Mouse (Mus musculus) layer of hippocampus, postnatal 25 days (tissue): ENCODE measurements at regions not wholly inside any gene's neighbourhood (a gene's known extent, or its start where the extent isn't known, plus 50 kb on each side); places are given as distances from the start of the nearest gene placed in this dataset.
"Not testable (repeated sequence)": the region's sequence is repeated elsewhere in the genome, so short reads cannot be mapped to it uniquely, and the experiment has no call there.

Experiments used
- DNase-seq, 2 experiments: peaks; one replicate each; pipeline ENCODE4 v3.0.0; 2022; ENCODE audit warnings: mixed read lengths in 2 of 2, low spot score in 1 of 2; ENCODE audit errors: extremely low spot score in 1 of 2

DNA sequence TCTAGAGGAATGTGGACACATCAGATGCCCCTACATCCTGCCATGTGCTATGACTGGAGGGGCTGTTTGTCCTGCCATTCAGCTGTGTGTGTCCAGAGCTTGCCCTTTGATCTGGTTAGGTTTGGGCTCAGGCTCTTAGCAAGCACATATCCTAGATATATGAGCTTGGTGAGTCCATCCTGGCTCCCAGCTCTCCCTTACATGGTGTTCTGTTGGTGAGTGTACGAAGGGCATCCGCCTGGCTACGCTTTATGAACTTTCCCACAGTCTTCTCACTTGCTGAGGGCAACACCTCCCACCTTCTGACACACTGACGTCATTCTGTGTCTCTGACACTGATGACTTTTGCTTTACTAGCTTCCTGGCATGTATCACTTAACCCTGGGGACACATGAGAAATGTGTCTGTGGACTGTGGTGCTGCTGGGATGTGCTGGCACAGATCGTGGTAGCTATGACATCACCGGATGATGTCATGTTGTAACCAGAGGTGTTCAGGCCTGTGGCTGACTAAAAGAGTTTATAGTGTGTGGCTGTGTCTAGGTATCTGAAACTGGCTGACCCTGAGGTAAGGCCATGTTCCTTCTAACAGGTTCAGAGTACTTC, 149.4 kb downstream of the Kif26a start:
- no peak for DNase-seq

DNA sequence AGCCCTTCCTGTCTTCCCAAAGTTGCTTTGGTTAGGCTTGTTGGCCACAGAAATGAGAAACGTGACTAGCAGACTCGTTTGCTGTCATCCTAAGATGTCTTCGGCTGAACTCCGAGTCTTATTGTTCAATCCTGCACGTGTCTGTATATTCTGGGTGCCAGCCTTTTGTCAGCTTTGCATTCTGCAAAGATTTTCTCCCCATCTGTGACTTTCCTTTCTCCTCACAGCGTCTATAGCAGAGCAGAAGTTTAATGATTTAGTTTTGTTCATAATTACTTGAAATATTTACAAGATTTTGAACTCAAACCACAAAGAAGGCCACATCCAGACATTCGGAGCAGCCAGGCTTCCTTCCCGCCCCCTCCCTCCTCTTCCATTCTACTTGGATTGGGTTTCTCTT, 152.5 kb downstream of the Kif26a start:
- DNase-seq = no peak

DNA sequence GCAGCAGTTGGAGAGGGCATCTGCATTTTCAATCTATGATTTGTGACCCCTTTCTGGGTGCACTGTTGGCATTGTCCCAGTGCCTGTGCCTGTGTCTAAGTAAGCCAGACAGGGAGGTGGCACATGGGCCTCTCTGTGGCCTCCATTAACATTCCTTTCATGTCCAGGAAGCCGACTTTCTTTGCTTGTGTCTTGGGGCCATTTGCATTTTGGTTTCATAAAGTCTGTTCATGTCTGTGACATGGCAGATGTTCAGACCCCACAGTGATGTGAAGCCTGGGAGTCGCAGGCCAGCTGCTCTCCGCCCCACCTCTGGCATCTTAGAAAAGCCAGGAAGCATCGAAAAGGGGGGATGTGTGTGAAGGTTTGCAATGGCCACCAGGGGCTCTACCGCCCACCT, 153.1 kb downstream of the Kif26a start:
- DNase-seq = no peak

DNA sequence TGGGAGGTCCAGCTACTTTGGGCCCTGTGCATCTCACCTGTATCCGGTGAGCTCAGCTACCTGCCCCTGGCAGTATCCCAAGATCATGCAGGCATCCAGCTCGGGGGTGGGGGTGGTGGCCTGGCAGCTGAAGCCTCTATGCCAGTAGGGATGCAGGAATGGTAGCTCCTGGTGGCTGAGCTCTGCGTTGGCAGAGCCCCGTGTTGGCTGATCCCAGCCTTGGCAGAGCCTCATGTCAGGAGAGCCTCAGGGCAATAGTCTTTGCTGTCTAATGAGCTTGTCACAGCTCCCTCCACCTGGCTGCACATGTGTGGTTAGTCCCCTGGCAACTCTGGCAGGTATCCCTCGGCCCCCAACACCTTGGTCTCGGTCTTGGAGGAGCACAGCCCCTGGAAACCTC, 153.6 kb downstream of the Kif26a start:
- DNase-seq = no peak

DNA sequence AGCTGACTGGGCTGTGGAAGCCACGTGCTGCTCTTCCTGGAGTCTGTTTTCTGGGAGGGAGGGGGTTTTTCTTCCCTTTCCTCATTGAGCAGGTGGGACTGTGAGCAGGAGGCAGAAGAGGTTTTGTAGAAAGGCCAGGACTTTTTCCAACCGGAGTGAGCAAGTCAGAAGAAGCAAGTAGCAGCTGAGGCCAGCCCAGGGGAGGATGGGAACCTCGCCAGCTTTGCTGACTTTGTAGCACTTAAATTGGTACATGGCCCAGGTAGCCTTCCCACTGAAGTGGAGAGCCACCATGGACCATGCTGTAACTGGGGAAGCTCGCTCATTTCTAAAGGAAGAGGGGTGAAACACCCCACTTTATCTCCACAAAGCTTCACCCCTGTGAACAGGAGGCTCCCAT, 154.1 kb downstream of the Kif26a start:
- no peak for DNase-seq

DNA sequence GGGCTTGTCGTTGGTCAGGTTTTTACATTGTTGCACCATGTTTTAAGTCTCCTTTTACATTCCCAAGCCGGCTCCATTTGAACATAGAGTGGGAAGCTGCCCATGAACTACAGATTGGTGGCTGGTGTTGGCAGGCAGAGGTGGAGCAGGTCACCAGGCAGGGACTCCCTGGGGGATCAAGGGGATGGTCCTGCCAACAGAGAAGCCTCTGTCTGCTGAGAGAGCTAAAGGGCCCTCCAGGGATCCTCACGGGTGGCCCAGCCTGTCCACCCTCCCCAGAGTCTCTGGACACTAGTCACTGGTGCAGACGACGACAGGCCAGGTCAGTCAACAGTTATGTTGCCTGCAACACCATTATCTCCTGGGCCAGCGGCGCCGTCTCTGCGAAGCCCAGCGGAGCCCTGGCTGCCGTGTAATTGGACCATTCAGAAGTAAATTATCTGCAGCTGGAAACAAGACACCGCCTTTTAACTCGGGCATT, 155.4 kb downstream of the Kif26a start:
- no peak for DNase-seq

DNA sequence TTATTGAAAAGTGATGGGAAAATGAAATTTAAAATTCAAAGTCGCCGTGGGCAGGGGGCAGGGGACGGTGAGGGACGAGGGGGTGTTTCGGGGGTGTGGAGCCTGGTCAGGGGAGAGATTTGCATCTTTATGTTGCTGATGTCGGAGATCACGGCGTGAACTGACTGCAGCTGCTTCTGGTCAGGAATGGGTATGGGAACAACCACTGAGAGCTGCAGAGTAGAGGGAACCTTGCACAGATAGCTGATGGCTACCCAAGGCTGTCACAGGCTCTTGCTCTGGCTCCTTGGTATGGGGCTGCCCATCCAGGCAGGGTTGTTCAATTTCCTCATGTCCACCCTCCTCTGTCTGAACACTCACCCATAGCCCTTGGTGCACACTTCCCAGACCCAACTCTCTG, 155.9 kb downstream of the Kif26a start:
- no peak for DNase-seq

DNA sequence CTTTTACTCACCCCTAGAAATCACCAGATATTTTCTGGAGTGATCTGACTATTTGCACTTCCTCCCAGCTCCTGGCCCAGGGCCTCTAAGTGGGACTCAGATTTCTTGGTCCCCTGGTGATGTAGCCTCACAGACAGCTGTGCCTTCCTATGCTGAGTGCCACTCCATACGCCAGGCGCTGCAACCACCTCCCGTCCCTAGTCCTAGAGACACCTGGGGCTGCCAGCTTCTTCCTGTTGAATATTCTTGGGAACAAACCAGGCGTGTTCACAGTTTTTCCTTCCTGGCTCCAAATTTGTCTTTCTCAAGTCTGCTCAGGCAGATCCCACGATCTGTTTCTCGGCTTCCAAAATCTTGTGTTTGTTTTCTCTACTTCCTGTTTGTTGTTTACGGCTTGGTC, 160.2 kb downstream of the Kif26a start:
- no peak for DNase-seq

DNA sequence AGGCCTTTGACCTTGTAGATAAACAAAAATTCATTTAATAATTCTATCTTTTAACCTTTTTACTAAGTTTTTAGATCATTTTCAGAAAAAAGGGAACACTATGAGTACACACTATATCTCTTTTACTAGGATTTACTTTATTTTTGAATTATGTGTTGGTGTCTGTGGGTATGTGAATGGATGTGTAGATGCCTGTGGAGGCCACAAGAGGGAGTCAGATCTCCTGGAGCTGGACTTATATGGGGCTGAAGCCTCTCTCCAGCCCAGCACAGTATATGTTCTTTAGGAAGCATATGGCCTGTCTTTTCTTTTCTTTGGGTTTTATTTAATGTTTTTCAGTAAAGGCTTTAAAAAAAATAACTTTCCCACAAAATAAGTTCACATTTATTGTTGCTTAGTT, 162.0 kb downstream of the Kif26a start:
- DNase-seq = no peak

DNA sequence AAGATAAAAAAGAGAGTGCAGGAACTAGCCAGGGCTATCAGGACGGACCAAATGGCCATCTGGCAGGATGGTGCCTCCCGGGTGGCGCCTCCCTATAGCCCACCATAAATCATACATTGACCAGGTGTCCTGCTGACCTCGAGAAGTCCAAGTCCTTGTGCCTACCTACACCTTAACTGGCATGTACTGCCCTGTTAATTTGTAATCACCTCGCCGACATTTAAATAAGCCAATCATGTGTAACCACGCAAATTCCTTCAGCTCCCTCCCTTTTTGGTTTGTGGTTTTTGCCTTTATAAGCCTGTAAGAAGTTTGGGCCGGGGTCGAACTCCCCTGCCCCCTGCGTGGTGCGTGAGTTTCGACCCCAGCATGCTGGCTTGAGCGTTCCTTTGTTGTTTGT, 163.1 kb downstream of the Kif26a start:
- DNase-seq = not testable (repeated sequence)

DNA sequence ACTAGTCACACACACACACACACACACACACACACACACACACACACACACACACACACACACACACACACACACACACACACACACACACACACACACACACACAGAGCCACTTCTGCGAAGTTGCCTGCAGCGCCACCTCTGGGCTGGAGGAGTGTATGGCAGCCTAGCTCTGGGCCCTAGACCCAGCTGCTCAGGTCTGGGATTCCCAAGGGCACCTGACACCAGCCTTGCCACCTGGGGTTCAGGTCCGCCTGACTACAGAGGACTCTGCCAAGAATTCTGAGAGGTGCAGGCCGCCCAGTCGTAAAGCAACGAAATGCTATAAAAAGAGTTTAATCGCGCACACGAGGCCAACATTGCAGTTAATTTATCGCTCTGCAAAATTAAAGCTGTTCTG, 163.8 kb downstream of the Kif26a start:
- no peak for DNase-seq

DNA sequence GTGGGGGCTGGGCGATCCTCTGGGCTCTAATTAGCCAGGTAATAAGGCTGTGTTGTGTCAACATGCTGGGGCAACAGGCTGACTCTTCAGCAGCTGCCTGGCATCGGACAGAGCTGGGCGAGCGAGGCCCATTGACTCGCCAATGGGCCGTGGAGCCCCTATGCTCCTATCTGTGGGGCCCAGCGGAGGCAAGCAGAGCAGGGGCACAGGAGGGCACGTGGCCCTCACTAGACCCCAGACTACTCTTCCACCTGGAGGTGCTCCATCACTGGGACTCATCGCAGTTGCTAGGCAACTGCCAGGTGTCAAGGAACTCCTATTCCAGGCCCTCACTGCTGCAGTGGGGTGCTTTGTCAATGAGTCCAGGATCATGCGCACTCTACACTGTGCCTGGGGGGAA, 164.7 kb downstream of the Kif26a start:
- no peak for DNase-seq

DNA sequence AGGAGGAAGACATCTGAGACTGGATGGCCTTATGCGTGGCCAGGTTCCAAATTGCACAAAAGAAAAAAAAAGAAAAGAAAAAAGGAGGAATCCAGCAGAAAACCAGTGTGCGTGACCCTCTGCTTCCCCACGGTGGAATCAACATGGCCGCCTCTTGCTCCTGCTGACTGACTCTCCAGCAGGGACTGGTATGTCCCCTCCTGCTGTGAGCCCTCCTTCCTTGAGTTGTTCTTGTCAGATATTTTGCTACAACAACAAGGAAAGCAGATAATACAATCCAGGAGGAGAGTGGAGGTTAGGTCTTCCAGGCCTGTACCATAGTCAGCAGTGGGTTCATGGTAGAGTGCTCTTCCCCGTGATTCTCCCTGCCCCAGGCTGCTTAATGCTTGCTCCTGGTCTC, 168.8 kb downstream of the Kif26a start:
- no peak for DNase-seq

DNA sequence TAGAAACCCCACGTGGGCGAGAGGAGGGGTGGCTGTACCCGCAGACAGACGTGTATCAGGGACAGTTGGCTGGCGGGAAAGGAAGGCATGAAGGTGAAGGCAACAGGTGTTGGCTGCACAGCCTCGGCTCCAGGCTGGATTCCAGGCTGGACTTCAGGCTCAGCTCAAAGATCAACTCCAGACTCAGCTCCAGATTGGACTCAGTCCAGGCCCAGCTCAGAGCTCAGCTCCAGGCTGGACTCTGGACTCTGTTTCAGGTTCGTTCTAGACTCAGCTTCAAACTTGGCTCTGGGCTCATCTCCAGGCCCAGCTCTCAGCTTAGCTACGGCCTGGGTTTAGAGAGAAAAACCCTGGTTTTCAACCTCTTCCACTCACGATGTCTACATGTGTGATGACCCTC, 171.2 kb downstream of the Kif26a start:
- DNase-seq = no peak

DNA sequence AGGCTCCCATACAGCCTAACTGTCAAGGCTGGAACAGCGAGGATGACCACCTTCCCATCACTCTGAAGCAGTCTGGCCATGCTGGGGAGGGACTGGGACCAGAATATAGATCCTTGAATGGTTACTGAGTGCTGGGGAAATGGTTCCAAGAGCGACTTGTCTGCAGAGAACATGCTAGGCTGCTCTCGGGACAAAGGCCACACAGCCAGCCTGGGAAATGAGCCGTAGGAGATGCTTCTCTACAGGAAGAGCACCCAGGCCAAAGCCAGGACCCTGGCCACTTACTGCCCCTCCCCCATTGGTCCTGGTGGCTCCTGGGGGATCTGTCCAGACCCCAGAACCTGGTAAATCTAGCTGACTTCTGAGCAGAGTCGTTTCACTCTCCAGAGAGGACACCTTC, 170.8 kb upstream of the A530016L24Rik start:
- DNase-seq = no peak

DNA sequence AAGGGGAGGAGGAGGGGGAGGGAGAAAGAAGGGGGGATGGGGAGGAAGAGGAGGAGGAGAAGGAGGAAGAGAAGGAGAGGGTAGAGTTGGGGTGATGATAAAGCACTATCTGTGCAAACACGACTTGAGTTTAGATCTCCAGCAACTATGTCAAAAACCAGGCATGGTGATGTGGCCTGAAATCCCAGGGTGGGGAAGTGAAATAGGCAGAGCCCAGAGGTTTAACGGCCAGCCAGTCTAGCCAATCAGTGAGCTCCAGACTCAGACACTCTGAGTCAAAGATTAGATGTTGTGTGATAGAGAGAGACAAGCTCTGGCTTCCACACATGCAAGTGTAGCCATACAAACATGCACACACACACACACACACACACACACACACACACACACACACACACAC, 167.1 kb upstream of the A530016L24Rik start:
- no peak for DNase-seq

DNA sequence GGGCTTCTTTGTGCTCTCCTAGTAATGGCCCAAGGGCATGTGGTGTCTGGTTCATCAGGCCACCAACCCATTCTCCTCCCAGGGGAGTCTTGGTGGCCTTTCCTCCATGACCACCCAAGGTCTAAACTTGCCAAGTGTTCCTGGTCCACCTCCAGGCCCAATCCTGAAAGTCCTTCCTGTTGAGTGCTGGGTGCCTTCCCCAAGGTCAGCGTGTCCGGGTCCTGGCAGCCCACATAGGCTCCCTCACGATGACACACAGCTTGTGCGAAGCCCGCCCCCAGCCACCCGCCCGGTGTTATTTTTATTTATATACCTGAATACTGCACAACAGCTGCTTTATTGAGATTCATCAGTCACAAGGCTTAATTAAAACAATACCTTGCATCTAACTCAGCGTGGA, 161.8 kb upstream of the A530016L24Rik start:
- no peak for DNase-seq

DNA sequence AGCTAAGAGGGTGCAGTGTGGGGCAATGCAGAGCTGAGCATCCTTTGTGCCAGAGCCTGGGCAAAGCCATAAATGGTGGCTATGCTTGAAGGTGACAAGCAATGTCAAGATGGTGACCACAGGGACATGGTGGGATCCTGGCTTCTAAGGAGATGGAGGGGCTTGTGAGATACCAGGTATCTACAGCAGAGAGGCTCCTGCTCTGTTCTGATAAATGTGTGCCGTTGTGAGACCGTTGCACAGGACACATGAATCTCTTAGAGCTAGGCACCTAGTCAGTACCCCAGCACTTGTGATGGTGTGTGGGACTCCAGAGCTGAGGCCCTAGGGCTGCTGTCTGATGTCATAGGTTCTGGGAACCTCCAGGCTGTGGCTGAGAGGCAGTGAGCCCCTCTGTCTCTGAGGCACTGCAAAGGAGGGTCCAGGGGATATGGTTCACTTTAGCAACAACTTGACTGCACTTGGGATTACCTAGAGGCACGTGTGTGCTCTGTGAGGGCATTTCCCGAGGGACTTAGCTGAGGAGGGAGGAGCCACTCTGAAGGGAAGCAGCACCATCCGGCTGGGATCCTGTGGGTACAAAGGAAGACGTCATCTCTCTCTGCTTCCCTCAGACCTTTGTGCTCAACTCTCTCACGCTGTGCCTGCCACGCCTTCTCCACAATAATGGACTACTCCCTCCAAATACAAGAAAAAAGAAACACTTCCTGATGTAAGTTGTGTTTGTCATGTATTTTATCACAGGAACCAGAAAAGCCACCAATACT, 160.3 kb upstream of the A530016L24Rik start:
- DNase-seq = no peak

DNA sequence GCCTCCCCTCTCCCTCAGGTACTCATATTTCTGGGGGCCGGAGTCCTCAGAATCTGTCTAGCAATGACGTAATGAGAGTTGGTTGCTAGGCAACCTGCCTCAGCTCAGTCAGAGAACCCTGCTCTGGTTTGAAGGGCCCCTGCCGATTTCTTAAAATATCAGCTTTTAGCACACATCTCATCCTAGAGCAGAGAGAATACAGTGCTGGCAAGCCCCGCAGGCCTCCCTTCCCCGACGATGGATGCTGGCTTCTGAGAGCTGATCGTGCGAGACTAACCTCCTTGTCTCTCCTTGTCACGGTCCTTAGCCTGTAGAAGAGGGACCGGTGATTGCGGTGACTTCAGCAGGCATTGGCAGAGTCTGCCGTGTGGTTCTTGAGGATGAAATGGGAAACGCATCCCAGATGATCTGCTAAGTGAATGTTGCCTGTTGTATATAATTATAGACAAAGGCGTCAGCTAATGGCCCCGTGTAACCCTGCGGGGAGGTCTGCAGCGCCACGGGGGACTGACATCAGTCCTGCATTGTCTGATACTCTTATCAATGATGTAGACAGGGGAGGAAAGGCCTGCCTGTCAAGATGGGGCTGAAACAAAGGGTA, 159.4 kb upstream of the A530016L24Rik start:
- peak; percentile 25 to 47 for DNase-seq

DNA sequence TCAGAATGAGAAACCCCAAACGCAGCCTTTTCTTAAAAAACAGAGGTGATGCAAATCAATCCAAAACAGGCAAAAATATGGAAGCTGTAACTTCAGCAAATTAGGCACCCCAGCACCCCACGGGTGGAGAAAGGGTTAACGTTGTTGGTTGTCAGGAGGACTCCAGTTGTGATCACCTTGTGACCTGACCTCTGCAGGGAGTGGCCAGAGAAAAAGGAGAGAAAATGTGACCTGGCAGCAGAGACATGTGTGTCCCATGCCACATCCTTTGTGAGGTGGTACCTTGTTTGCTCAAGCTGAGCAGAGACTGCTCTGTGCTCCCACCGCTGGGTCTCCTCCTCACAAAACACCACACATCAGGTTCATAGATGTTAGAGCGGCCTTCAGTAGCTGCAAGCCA, 158.7 kb upstream of the A530016L24Rik start:
- DNase-seq = no peak

DNA sequence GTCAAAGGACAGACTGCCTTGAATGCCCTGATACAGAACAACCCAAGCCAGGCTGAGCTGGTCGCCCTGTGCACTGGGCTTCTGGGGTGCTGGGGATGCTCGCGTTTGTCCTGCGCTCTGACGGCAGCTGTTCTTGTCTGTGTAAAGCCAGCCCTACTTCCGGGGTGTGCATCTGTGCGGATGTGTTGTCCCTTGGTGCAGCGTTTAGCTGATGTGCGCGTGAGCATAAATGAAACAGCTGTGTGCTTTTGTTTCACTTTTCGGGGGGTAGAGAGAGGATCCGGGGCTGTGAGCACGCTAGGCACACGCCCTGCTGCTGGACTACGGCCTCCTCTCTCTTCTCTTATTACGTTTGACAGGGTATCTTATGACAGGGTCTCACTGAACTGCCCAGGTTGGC, 158.2 kb upstream of the A530016L24Rik start:
- no peak for DNase-seq
